Mouse (Mus musculus) thymus, adult 2 months (tissue): Measurements from ENCODE around the gene Tardbp.

Experiments
- CTCF ChIP-seq: fragments of 200-500 bp; IDR thresholded peaks from 2 replicates; pipeline ENCODE4 v1.5.1; 2012; ENCODE audit warnings: mild to moderate bottlenecking, control low read depth, low read length, moderate library complexity, borderline replicate concordance; ENCODE audit not compliant: control insufficient read depth, poor library complexity, insufficient read depth; ENCODE audit errors: extremely low read depth
- POLR2A ChIP-seq: fragments of 200-500 bp; IDR thresholded peaks from 2 replicates; pipeline ENCODE4 v1.6.1; 2012; ENCODE audit warnings: mild to moderate bottlenecking, low read length, control low read depth, moderate library complexity; ENCODE audit not compliant: control insufficient read depth, poor library complexity, insufficient read depth; ENCODE audit errors: extremely low read depth

GRCm38 (mm10) chr4:148570693-148571295 lies 56.0 kb downstream of the Tardbp start:
- no peak for TF ChIP-seq POLR2A
- no peak for TF ChIP-seq CTCF
